17 mouse cellular contexts compared by ENCODE assay signal in the genomic region with DNA sequence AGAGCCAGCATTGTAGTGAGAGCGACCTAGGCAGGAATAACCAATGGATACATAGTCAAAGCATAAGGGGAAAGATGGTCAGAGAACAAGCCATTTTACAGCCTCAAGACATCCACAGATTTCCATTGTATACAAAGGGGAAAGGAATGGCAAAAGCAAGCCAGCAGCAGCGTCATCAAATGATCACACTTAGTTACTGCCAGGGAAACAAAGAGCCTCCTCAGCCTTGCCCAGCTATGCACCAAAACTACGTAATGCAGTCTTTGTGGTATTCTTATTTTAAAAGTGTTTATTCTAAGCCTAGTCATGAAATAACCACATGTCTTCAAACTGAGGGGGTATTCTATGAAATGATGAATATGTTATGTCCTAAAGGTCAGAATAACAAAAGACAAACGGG.
DNase-seq lines count a peak whose midpoint lies in the region; ATAC-seq and TF ChIP-seq lines count a peak whose summit lies in the region.
"Had no signal": no experiment of that assay in that cellular context is flagged by ENCODE, and none has a peak within 500 bp of the region (broad histone marks: within the 10 kb centered on the region; RNA-seq: fewer than 3 reads in every experiment).

No protein-coding gene starts in this region.

- no peaks in the 10 kb centered on the region for H3K36me3 ChIP-seq in forebrain, embryonic 11.5 days (ENCODE audit: control insufficient read depth, insufficient read depth, low read length)
- H3K36me3 ChIP-seq: limb, embryonic 15.5 days; neural tube, embryonic 12.5 days had no signal

- peaks cover 31% of the 10 kb centered on the region for H3K4me1 ChIP-seq in forebrain, embryonic 11.5 days (replicated peaks; ENCODE audit: control insufficient read depth, insufficient read depth, low read length)

- WGBS in forebrain, embryonic 11.5 days = 64% methylated on average over 4 of the region's 4 CpGs

- H3K27ac ChIP-seq in left cerebral cortex, adult 2 months = peak overlapping the region; percentile 45; the same call in 1 of the 2 replicates
- H3K27ac ChIP-seq in forebrain, embryonic 11.5 days (ENCODE audit: low read depth, low read length) = peak overlapping the region; percentile 41; the same call in 1 of the 2 replicates
- H3K27ac ChIP-seq: limb, embryonic 15.5 days; neural tube, embryonic 12.5 days had no signal

- no peak overlapping the region for H3K4me2 ChIP-seq in forebrain, embryonic 11.5 days (ENCODE audit: low read depth, low read length, severe bottlenecking)
- H3K4me2 ChIP-seq: limb, embryonic 15.5 days; neural tube, embryonic 12.5 days had no signal

- H3K9me3 ChIP-seq in forebrain, embryonic 11.5 days (ENCODE audit: control insufficient read depth, low read length) = no peaks in the 10 kb centered on the region
- H3K9me3 ChIP-seq: limb, embryonic 15.5 days; neural tube, embryonic 12.5 days had no signal

- intact Hi-C loops in left cerebral cortex, adult 2 months (cut with DNase I) = no loop called here
- intact Hi-C loops in left cerebral cortex, postnatal 36 days (cut with DNase I) = loop anchor here (2.0 kb wide), 1 partner anchor 42 kb away; no protein-coding TSS in a partner anchor

- H3K27me3 ChIP-seq in forebrain, embryonic 11.5 days (ENCODE audit: control insufficient read depth, insufficient read depth, low read length) = no peaks in the 10 kb centered on the region
- H3K27me3 ChIP-seq: limb, embryonic 15.5 days; neural tube, embryonic 12.5 days had no signal

- DNase-seq in left cerebral cortex, adult 2 months (ENCODE audit: extremely low spot score in 1 of 2, low spot score in 2 of 2) = no peak
- DNase-seq in left cerebral cortex, postnatal 36 days (ENCODE audit: low spot score in 2 of 2) = no peak
- DNase-seq in brain, adult 2 months (ENCODE audit: low read depth, low spot score) = peak; percentile 77
- no peak for DNase-seq in forebrain, embryonic 11.5 days (ENCODE audit: low spot score)
- DNase-seq in lung, postnatal 10 days = peak; percentile 76
- no peak for DNase-seq in c-Kit-positive CD71-positive TER-119-positive erythroid progenitor cells, embryonic 14.5 days (ENCODE audit: low spot score)
- DNase-seq in yolk sac, embryonic 10.5 days (ENCODE audit: low spot score) = no peak
- DNase-seq in kidney, adult 9 months = no peak
- DNase-seq: adrenal gland, adult 8-10 months; cerebellum, adult 8-10 months; kidney, adult 8-10 months; kidney, postnatal 4 days; liver, postnatal 0 days; thymus, adult 2 months had no signal

- no peak for TF ChIP-seq CTCF in left cerebral cortex, adult 2 months (IDR thresholded peaks at IDR 0.05)

- no peak overlapping the region for H3K9ac ChIP-seq in forebrain, embryonic 11.5 days (ENCODE audit: low read length)
- H3K9ac ChIP-seq: hindbrain, embryonic 14.5 days; limb, embryonic 15.5 days; liver, postnatal 0 days; neural tube, embryonic 12.5 days had no signal

- no peak overlapping the region for H3K4me3 ChIP-seq in left cerebral cortex, adult 2 months
- no peak overlapping the region for H3K4me3 ChIP-seq in forebrain, embryonic 11.5 days (ENCODE audit: low read depth, low read length)
- H3K4me3 ChIP-seq: limb, embryonic 15.5 days; neural tube, embryonic 12.5 days had no signal

- no peak for ATAC-seq in forebrain, embryonic 11.5 days (replicated peaks; ENCODE audit: low FRiP score)
- ATAC-seq: liver, postnatal 0 days had no signal

Comparison
In these comparisons a context has a peak if more than half of its experiments do, and no peak if none do; other contexts are left out.
1. DNase-seq: peak in brain, adult 2 months (single experiment) and lung, postnatal 10 days (single experiment); none in left cerebral cortex, adult 2 months (0 of 2), left cerebral cortex, postnatal 36 days (0 of 2), forebrain, embryonic 11.5 days (single experiment), c-Kit-positive CD71-positive TER-119-positive erythroid progenitor cells, embryonic 14.5 days (single experiment), yolk sac, embryonic 10.5 days (single experiment) and kidney, adult 9 months (single experiment).